8 mouse cellular contexts compared by ENCODE assay signal in the genomic region with DNA sequence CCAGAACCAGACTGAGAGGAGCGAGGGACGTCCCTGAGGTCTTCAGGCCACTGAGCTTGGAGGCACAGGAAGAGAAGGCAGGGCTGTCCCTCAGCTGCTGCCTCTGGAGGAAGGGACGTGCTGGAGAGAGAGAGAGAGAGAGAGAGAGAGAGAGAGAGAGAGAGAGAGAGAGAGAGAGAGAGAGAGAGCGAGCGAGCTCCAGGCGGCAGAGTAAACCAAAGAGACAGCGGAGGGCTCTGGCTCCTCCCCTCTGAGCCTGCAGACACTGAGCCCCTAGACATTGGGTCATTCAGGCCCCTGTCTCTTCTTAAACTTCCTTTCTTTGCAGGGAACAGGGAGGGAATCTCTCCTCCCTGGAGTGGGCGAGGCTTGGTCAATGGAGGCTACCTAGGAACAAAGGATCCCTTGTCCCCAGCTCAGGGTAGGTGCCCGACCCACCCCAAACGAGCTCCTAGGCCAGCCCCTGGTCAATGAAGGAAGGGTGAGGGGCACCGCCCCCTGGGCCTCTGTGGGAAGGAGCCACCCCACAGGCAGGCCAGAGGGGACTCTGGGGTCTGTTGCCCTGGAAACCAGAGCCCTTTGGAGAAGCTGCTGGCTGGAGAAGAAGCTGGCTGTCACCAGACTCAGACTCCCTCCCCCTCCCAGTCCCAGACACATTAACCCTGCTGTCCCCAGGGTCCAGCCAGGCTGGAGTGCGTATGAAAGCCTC. TPM values are rescaled to one million over a fixed set of nuclear protein-coding genes. Genes with fewer than 3 reads are reported as not detected.
DNase-seq lines count a peak whose midpoint lies in the region; ATAC-seq and TF ChIP-seq lines count a peak whose summit lies in the region.

No protein-coding gene starts in this region.

- peak overlapping the region; percentile 43 for H3K4me2 ChIP-seq in embryonic facial prominence, embryonic 13.5 days
- H3K4me2 ChIP-seq in heart, embryonic 14.5 days (ENCODE audit: low read length) = peak overlapping the region; percentile 54
- peak overlapping the region; percentile 49 for H3K4me2 ChIP-seq in kidney, embryonic 16.5 days (replicated peaks; ENCODE audit: low read depth, low read length)
- H3K4me2 ChIP-seq in liver, embryonic 11.5 days = peak overlapping the region; percentile 47

- 1% methylated on average over 12 of the region's 12 CpGs for WGBS in embryonic facial prominence, embryonic 13.5 days
- 9% methylated on average over 11 of the region's 12 CpGs for WGBS in heart, embryonic 14.5 days
- 4% methylated on average over 9 of the region's 12 CpGs for WGBS in kidney, embryonic 16.5 days
- 8% methylated on average over 10 of the region's 12 CpGs for WGBS in liver, embryonic 11.5 days
- 42% methylated on average over 11 of the region's 12 CpGs for WGBS in olfactory bulb, adult 2 months

- no peaks in the 10 kb centered on the region for H3K4me1 ChIP-seq in brown adipose tissue, adult 24 weeks (ENCODE audit: control insufficient read depth, insufficient read depth, insufficient read length, low read length)
- H3K4me1 ChIP-seq in embryonic facial prominence, embryonic 13.5 days = peaks cover 49% of the 10 kb centered on the region
- peaks cover 38 to 58% of the 10 kb centered on the region in 2 experiments for H3K4me1 ChIP-seq in heart, embryonic 14.5 days (ENCODE audit: control insufficient read depth in 2 of 2, insufficient read depth in 2 of 2, low read length in 2 of 2)
- H3K4me1 ChIP-seq in kidney, embryonic 16.5 days (ENCODE audit: insufficient read depth, low read length) = peaks cover 73% of the 10 kb centered on the region
- peaks cover 27% of the 10 kb centered on the region for H3K4me1 ChIP-seq in liver, embryonic 11.5 days (replicated peaks; ENCODE audit: control insufficient read depth, insufficient read depth, low read length)
- peaks cover 43% of the 10 kb centered on the region for H3K4me1 ChIP-seq in olfactory bulb, adult 2 months (ENCODE audit: control insufficient read depth, insufficient read depth, low read length)

- no peaks in the 10 kb centered on the region for H3K9me3 ChIP-seq in embryonic facial prominence, embryonic 13.5 days
- no peaks in the 10 kb centered on the region for H3K9me3 ChIP-seq in heart, embryonic 14.5 days (ENCODE audit: control insufficient read depth, low read length)
- no peaks in the 10 kb centered on the region for H3K9me3 ChIP-seq in kidney, embryonic 16.5 days (ENCODE audit: low read length)
- H3K9me3 ChIP-seq in liver, embryonic 11.5 days (ENCODE audit: control insufficient read depth, low read length) = no peaks in the 10 kb centered on the region

- peak; percentile 66 for DNase-seq in liver, embryonic 11.5 days (ENCODE audit: low spot score)
- DNase-seq in adrenal gland, adult 18-20 months (ENCODE audit: low spot score in 2 of 2) = no peak
- DNase-seq in thymus, adult 18-20 months = no peak

- H3K27ac ChIP-seq in brown adipose tissue, adult 24 weeks (replicated peaks; ENCODE audit: low read depth, low read length) = peak overlapping the region; percentile 51; the same call in 1 of the 2 replicates
- H3K27ac ChIP-seq in embryonic facial prominence, embryonic 13.5 days = peak overlapping the region; percentile 79
- peak overlapping the region; percentile 72 to 79 for H3K27ac ChIP-seq in heart, embryonic 14.5 days (replicated peaks in 1 of 2; ENCODE audit: control insufficient read depth in 1 of 2, insufficient read depth in 1 of 2, low read depth in 2 of 2, low read length in 2 of 2)
- peak overlapping the region; percentile 98 for H3K27ac ChIP-seq in kidney, embryonic 16.5 days (ENCODE audit: low read length)
- H3K27ac ChIP-seq in liver, embryonic 11.5 days (ENCODE audit: low read depth, low read length) = peak overlapping the region; percentile 67
- H3K27ac ChIP-seq in olfactory bulb, adult 2 months (ENCODE audit: insufficient read depth, low read depth, low read length) = peak overlapping the region; percentile 2; the same call in 1 of the 2 replicates

- H3K4me3 ChIP-seq in brown adipose tissue, adult 24 weeks (ENCODE audit: insufficient read depth, low read depth, low read length) = no peak overlapping the region
- 0 out of 2 replicates have a peak overlapping the region, but pooled peaks have one; percentile 6 for H3K4me3 ChIP-seq in embryonic facial prominence, embryonic 13.5 days
- peak overlapping the region in 1 of 2 experiments; percentile 8; a peak in 1 of 4 replicates for H3K4me3 ChIP-seq in heart, embryonic 14.5 days (ENCODE audit: control insufficient read depth in 1 of 2, insufficient read depth in 1 of 2, low read depth in 1 of 2, low read length in 2 of 2)
- H3K4me3 ChIP-seq in kidney, embryonic 16.5 days (ENCODE audit: low read length) = peak overlapping the region; percentile 19
- H3K4me3 ChIP-seq in liver, embryonic 11.5 days (ENCODE audit: low read depth, low read length) = peak overlapping the region; percentile 12; the same call in 1 of the 2 replicates
- no peak overlapping the region for H3K4me3 ChIP-seq in olfactory bulb, adult 2 months (ENCODE audit: insufficient read depth, low read depth, low read length)

- TF ChIP-seq POLR2A in olfactory bulb, adult 2 months (IDR thresholded peaks at IDR 0.05; ENCODE audit: insufficient read depth, low read depth, low read length) = no peak

- H3K27me3 ChIP-seq in embryonic facial prominence, embryonic 13.5 days = no peaks in the 10 kb centered on the region
- H3K27me3 ChIP-seq in heart, embryonic 14.5 days (ENCODE audit: control insufficient read depth, insufficient read depth, low read length) = no peaks in the 10 kb centered on the region
- H3K27me3 ChIP-seq in kidney, embryonic 16.5 days (ENCODE audit: insufficient read depth, low read length) = no peaks in the 10 kb centered on the region
- no peaks in the 10 kb centered on the region for H3K27me3 ChIP-seq in liver, embryonic 11.5 days (replicated peaks; ENCODE audit: control insufficient read depth, insufficient read depth, low read length)

- no peak for TF ChIP-seq CTCF in olfactory bulb, adult 2 months (IDR thresholded peaks at IDR 0.05; ENCODE audit: insufficient read depth, low read depth, low read length)

- no peaks in the 10 kb centered on the region for H3K36me3 ChIP-seq in embryonic facial prominence, embryonic 13.5 days
- no peaks in the 10 kb centered on the region for H3K36me3 ChIP-seq in heart, embryonic 14.5 days (ENCODE audit: control insufficient read depth, insufficient read depth, low read length)
- no peaks in the 10 kb centered on the region for H3K36me3 ChIP-seq in kidney, embryonic 16.5 days (ENCODE audit: insufficient read depth, low read length)
- no peaks in the 10 kb centered on the region for H3K36me3 ChIP-seq in liver, embryonic 11.5 days (ENCODE audit: control insufficient read depth, insufficient read depth, low read length)

- H3K9ac ChIP-seq in embryonic facial prominence, embryonic 13.5 days = peak overlapping the region; percentile 51
- H3K9ac ChIP-seq in heart, embryonic 14.5 days (ENCODE audit: low read length) = peak overlapping the region; percentile 60; the same call in 1 of the 2 replicates
- H3K9ac ChIP-seq in kidney, embryonic 16.5 days (replicated peaks; ENCODE audit: low read length) = peak overlapping the region; percentile 65
- H3K9ac ChIP-seq in liver, embryonic 11.5 days (ENCODE audit: low read depth, low read length) = peak overlapping the region; percentile 25; the same call in 1 of the 2 replicates

- ATAC-seq in embryonic facial prominence, embryonic 13.5 days (ENCODE audit: insufficient number of reproducible peaks, insufficient read depth, low FRiP score, low TSS enrichment, low read depth) = peak; percentile 77
- peak; percentile 55 for ATAC-seq in heart, embryonic 14.5 days (ENCODE audit: insufficient number of reproducible peaks, insufficient read depth, low FRiP score, low read depth)
- ATAC-seq in kidney, embryonic 16.5 days (ENCODE audit: low FRiP score, low TSS enrichment) = peak; percentile 91
- peak; percentile 59 for ATAC-seq in liver, embryonic 11.5 days (replicated peaks; ENCODE audit: low FRiP score)

RNA-seq across cellular contexts. Expression of gene Arhgef10l, which starts 41.2 kb away (rescaled TPM):
- polyA plus RNA-seq in brown adipose tissue, adult 24 weeks (2012; ENCODE audit: insufficient read depth, insufficient read length, missing spikeins) = 2.2 and 3.3 TPM in 2 replicates
- 11.5 and 11.6 TPM in 2 replicates for polyA plus RNA-seq in embryonic facial prominence, embryonic 13.5 days (2015; fragmentation: Nextera tagmentation; extraction: Ambion mirVana)
- polyA plus RNA-seq in heart, embryonic 14.5 days (2014; fragmentation: Nextera tagmentation; extraction: Ambion mirVana) = 14.2 and 15.9 TPM in 2 replicates
- 25.4 and 27.7 TPM in 2 replicates for polyA plus RNA-seq in kidney, embryonic 16.5 days (2015; fragmentation: Nextera tagmentation; extraction: Ambion mirVana)
- 5.0 and 6.7 TPM in 2 replicates for polyA plus RNA-seq in liver, embryonic 11.5 days (2014; fragmentation: Nextera tagmentation; extraction: Ambion mirVana)
- not detected in 2 replicates for polyA plus RNA-seq in olfactory bulb, adult 2 months (2012; ENCODE audit: insufficient read depth, insufficient read length, low replicate concordance, missing spikeins)
- total RNA-seq in adrenal gland, adult 18-20 months (2021) = 10 to 100 TPM in 1 of 2 experiments, 1 to 10 TPM in 1; 6.7 to 10.7 TPM

Comparison
In these comparisons a context has a peak if more than half of its experiments do, and no peak if none do; other contexts are left out.
1. H3K27ac ChIP-seq: peak in every context shown above with its lines; median percentile 98 in kidney, embryonic 16.5 days; 79 in embryonic facial prominence, embryonic 13.5 days; 76 in heart, embryonic 14.5 days; 67 in liver, embryonic 11.5 days; 51 in brown adipose tissue, adult 24 weeks; 2 in olfactory bulb, adult 2 months.
2. H3K4me3 ChIP-seq: peak in embryonic facial prominence, embryonic 13.5 days (single experiment), kidney, embryonic 16.5 days (single experiment) and liver, embryonic 11.5 days (single experiment); none in brown adipose tissue, adult 24 weeks (single experiment) and olfactory bulb, adult 2 months (single experiment).
3. Peak in every context shown above with its lines, with median percentiles within 50 percentile points of each other: ATAC-seq, H3K4me2 ChIP-seq and H3K9ac ChIP-seq.